In genomic region chr8:69774503-69775148, GRCm38 (mm10) we compare ENCODE assay signal across 8 mouse cellular contexts. TPM values are rescaled to one million over a fixed set of nuclear protein-coding genes. Genes with fewer than 3 reads are reported as not detected.
A peak's percentile ranks its signal among the peaks of the same experiment; 100 is the strongest.
DNase-seq lines count a peak whose midpoint lies in the region; ATAC-seq lines count a peak whose summit lies in the region.

Gene Gm20422 (minus strand): TSS chr8:69774886.

- ATAC-seq in megakaryocyte progenitor cell, adult 5-6 weeks (replicated peaks; ENCODE audit: poor library complexity): peak; percentile 98

- DNase-seq in adipocyte (ENCODE audit: low spot score): peak; percentile 99
- DNase-seq in embryo, embryonic 10 days (ENCODE audit: low spot score): peak; percentile 99
- DNase-seq in gastrocnemius, postnatal 10 days: peak; percentile 82
- DNase-seq in induced T-regulatory cell, adult 2 months (ENCODE audit: low read depth): peak; percentile 97
- peak; percentile 87 to 93 for DNase-seq in left cerebral cortex, adult 9 months (ENCODE audit: low spot score in 2 of 2)
- peak; percentile 82 for DNase-seq in right cerebral cortex, postnatal 14 days
- DNase-seq in urinary bladder, postnatal 36 days (ENCODE audit: low spot score in 2 of 2): peak; percentile 81 to 85

RNA-seq across cellular contexts. Expression of gene Gm20422, which starts in this region (rescaled TPM):
- total RNA-seq in gastrocnemius, postnatal 10 days (2021): 1 to 10 TPM; 2.6 to 3.9 TPM
- total RNA-seq in megakaryocyte progenitor cell, adult 5-6 weeks (2015): not detected in 2 replicates
- total RNA-seq in megakaryocyte progenitor cell, adult 5-6 weeks (2017): 0.29 TPM in 1 of 2 replicates, not detected in the other

Comparison
In these comparisons a context has a peak if more than half of its experiments do, and no peak if none do; other contexts are left out.
1. Peak in every context shown above with its lines: DNase-seq and ATAC-seq.
2. Peak in ATAC-seq in megakaryocyte progenitor cell, adult 5-6 weeks; RNA of the gene not detected or under 1 TPM.